Mouse (Mus musculus): ENCODE measurements around the gene Bloc1s3. TPM values are rescaled to one million over a fixed set of nuclear protein-coding genes. Genes with fewer than 3 reads are reported as not detected.

The Bloc1s3 gene
- total and polyA plus RNA-seq, 2 experiments from 2014 or later, result 5.1 to 17.3 TPM

DNA sequence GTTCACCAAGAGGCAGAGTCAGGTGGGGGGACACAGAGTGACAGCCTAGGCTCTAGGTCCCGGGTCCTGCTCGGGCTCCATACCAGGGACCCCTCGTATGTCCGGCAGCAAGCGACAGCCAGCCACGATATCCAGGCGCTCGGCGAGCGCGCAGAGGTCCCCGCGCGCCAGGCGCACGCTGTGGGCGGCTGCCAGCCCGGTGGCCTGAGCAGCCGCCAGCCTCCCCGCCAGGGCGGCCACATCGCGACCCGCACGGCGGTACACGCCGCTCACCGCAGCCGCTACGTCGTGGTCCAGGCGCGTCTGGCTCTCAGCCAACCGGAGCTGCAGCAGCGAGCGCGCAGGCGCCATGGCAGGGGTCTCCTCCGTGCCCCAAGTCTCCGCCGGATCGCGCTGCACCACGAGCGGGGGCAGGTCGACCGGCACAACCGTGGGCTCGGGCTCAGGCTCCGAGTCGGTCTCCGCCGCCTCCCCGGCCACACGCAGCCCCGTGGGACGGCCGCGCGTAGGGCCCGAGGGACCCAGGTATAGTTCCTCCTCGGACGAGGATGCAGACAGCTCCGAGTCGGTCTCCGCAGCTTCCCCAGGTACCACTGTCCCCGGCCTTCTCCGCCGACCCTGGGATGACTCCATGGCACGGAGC is 1.1 kb downstream of the Bloc1s3 start:
- H3K27ac ChIP-seq (ENCODE audit: low read depth, low read length), result peak overlapping the region; percentile 29; the same call in 1 of the 2 replicates
- ATAC-seq (no peak), DNase-seq (peak; percentile 83)
- TF ChIP-seq CTCF (IDR thresholded peaks at IDR 0.05; ENCODE audit: low read depth), result no peak
- peak overlapping the region; percentile 82 for H3K4me2 ChIP-seq (ENCODE audit: low read depth)
- H3K4me3 ChIP-seq (ENCODE audit: low read depth, low read length), result peak overlapping the region; percentile 62
- H3K9me3 ChIP-seq (ENCODE audit: low read length), result no peaks in the 10 kb centered on the region
- no peaks in the 10 kb centered on the region for H3K27me3 ChIP-seq (ENCODE audit: insufficient read depth, low read length)
- H3K4me1 ChIP-seq (ENCODE audit: insufficient read depth), result peaks cover 11% of the 10 kb centered on the region; the same call in 1 of the 2 replicates
- peak overlapping the region; percentile 75 for H3K9ac ChIP-seq
- no peaks in the 10 kb centered on the region for H3K36me3 ChIP-seq (ENCODE audit: insufficient read depth)
- under 1% methylated on average over 69 of the region's 71 CpGs for WGBS

DNA sequence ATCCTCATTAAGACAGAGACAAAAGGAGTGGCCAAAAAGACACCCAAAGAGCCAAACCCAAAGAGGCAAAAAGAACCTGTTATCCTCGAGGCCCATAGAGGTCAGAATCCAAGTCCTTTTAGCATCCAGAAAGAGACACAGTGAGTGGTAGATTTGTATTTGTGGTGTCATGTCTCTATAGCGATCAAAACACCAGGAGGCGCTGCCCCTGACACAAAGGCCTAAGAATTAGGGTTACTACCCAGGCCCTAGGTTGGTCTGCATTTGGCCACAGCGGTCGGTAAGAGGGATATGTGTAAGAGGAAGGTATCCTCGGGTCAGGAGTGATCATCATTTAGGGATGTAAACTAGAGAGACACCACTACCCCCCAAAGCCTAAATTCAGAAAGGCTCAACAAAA is 1.8 kb downstream of the Bloc1s3 start:
- DNase-seq, result no peak
- Histone ChIP-seq H3K36me3 (ENCODE audit: insufficient read depth) (no peaks in the 10 kb centered on the region), H3K4me3 (ENCODE audit: low read depth, low read length) (peak overlapping the region; percentile 62), H3K27me3 (ENCODE audit: insufficient read depth, low read length) (no peaks in the 10 kb centered on the region), H3K4me1 (ENCODE audit: insufficient read depth) (peaks cover 11% of the 10 kb centered on the region; the same call in 1 of the 2 replicates), H3K9me3 (ENCODE audit: low read length) (no peaks in the 10 kb centered on the region), H3K9ac (peak overlapping the region; percentile 75; the same call in 1 of the 2 replicates), H3K4me2 (ENCODE audit: low read depth) (peak overlapping the region; percentile 82), H3K27ac (ENCODE audit: low read depth, low read length) (no peak overlapping the region)
- 31% methylated on average over 6 of the region's 6 CpGs for WGBS
- ATAC-seq, result no peak
- TF ChIP-seq CTCF (IDR thresholded peaks at IDR 0.05; ENCODE audit: low read depth), result peak; percentile 39

DNA sequence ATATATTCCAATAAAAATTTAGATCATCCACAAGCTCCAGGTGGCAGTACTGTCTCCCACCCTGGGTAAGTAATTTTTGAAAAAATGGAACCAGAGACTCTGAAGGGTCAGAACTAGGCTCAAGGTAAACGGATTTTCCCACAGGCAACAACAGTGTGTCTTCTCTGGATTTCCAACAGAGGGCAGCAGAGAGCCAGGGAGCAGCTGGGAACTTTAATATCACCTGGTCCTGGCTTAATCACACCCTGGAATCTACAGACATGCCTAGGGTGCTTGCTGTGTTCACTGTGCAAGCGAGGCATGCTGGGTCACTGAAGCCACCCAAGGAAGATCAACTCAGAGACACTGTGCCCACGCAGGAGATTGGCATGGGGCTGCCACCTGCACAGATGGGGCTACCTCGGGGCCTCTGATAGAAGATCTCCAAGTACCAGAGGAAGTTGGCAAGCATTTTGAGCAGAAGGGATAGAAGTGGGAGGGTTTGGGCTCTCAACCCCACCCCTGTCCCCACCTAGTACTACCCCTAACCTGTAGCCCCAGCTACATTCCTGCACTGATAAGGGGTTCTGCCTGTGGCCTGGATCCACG is 4.6 kb downstream of the Bloc1s3 start:
- no peak overlapping the region for H3K4me3 ChIP-seq (ENCODE audit: low read depth, low read length)
- H3K9ac ChIP-seq, result no peak overlapping the region
- H3K27me3 ChIP-seq (ENCODE audit: insufficient read depth, low read length), result no peaks in the 10 kb centered on the region
- TF ChIP-seq CTCF (IDR thresholded peaks at IDR 0.05; ENCODE audit: low read depth), result peak; percentile 87
- H3K9me3 ChIP-seq (ENCODE audit: low read length), result no peaks in the 10 kb centered on the region
- H3K4me1 ChIP-seq (ENCODE audit: insufficient read depth), result 0 out of 2 replicates have a peak, but pooled peaks cover 6% of the 10 kb centered on the region
- DNase-seq (peak; percentile 48), ATAC-seq (no peak)
- WGBS, result 42% methylated on average over 5 of the region's 5 CpGs
- no peak overlapping the region for H3K4me2 ChIP-seq (ENCODE audit: low read depth)
- H3K27ac ChIP-seq (ENCODE audit: low read depth, low read length), result no peak overlapping the region
- no peaks in the 10 kb centered on the region for H3K36me3 ChIP-seq (ENCODE audit: insufficient read depth)

DNA sequence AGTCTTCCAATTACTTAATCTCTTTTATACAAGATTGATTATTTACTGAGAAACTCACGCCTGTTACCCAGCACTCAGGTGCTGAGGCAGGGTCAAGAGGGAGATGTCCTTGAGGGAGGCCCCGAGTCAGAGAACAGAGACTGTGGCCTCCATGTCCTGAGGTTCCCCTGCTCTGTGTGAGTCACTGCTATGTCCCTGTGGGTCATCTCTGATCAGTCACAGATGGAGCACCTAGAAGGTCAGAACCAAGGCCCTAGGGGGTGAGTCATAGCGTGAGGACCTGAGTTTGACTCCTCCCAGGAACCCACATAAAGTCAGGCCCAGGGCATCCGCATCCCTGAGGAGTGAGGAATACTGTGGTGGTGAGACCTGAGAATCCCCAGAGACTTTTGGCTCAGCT is 6.5 kb downstream of the Bloc1s3 start:
- Histone ChIP-seq H3K4me1 (ENCODE audit: insufficient read depth) (no peaks in the 10 kb centered on the region), H3K9me3 (ENCODE audit: low read length) (no peaks in the 10 kb centered on the region), H3K4me3 (ENCODE audit: low read depth, low read length) (no peak overlapping the region), H3K4me2 (ENCODE audit: low read depth) (no peak overlapping the region), H3K27me3 (ENCODE audit: insufficient read depth, low read length) (no peaks in the 10 kb centered on the region), H3K36me3 (ENCODE audit: insufficient read depth) (no peaks in the 10 kb centered on the region), H3K9ac (no peak overlapping the region), H3K27ac (ENCODE audit: low read depth, low read length) (no peak overlapping the region)
- ATAC-seq, result no peak
- WGBS, result 81% methylated on average over 4 of the region's 4 CpGs
- TF ChIP-seq CTCF (IDR thresholded peaks at IDR 0.05; ENCODE audit: low read depth), result no peak
- DNase-seq, result no peak

DNA sequence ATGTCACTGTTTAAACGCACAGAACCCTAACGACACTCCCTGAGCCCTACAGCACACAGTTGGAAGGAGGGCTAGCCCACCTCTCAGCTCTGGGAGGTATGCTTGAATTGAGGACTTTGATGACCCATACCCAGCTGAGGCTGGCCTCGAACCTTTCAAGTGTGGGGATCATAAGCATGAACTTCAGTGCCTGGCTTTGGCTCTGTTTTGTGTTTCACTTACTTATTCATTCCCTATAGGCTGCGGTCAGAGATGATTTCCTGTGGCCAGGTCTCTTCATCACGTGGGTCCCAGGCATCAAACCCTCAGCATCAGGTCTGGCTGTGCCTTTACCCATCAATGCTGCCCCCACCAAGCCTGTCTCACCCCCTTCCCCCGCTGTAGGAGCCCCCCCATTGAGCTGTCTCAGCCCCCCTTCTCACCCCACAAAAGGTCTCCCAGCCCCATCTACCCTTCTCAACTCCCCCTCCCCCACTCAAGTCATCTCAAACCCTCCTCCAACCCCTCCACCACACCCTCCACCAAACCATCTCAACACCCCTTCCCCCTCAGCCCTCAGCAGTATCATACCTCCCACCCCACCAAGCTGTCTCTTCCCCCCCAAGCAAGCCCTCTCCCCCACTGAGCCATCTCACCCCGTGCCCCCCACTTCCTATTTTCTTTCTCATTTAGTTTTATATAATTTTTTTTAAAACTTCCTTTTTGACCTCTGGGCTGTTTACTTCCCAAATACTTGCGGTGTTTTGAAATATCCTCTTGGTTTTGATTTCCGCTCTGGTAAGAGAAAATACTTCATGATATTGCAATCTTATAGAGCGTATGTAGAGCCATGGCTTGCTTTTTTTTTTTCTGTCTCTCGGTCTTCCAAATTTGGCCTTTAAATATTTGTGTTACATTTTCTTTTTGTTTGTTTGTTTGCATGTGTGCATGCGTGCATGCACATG is 7.5 kb downstream of the Bloc1s3 start:
- no peak for TF ChIP-seq CTCF (IDR thresholded peaks at IDR 0.05; ENCODE audit: low read depth)
- WGBS, result 71% methylated on average over 12 of the region's 12 CpGs
- H3K27me3 ChIP-seq (ENCODE audit: insufficient read depth, low read length), result no peaks in the 10 kb centered on the region
- H3K9ac ChIP-seq, result no peak overlapping the region
- DNase-seq (no peak), ATAC-seq (no peak)
- no peaks in the 10 kb centered on the region for H3K9me3 ChIP-seq (ENCODE audit: low read length)
- H3K27ac ChIP-seq (ENCODE audit: low read depth, low read length), result no peak overlapping the region
- H3K36me3 ChIP-seq (ENCODE audit: insufficient read depth), result no peaks in the 10 kb centered on the region
- H3K4me1 ChIP-seq (ENCODE audit: insufficient read depth), result no peaks in the 10 kb centered on the region
- no peak overlapping the region for H3K4me3 ChIP-seq (ENCODE audit: low read depth, low read length)
- H3K4me2 ChIP-seq (ENCODE audit: low read depth), result no peak overlapping the region

DNA sequence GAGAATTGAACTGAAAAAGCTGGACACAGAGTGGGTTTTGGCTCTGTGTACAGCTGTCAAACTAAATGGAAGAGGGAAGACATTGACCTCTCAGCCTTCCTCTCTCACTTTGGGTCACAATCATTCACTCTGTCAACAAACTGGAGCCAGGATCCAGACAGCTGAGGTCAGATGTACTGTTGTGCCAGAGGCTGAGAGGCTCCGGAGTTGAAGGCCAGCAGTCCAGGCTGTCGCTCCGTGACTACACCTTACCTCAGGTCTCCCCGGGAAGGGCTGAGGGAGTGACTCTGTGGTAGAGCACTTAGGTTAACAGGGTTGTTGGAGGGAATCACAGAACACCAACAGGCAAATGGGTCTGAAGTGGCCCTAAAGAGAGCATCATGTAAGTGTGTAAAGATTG is 9.8 kb downstream of the Bloc1s3 start:
- H3K4me1 ChIP-seq (ENCODE audit: insufficient read depth), result no peaks in the 10 kb centered on the region
- no peaks in the 10 kb centered on the region for H3K9me3 ChIP-seq (ENCODE audit: low read length)
- no peak for DNase-seq
- no peak overlapping the region for H3K9ac ChIP-seq
- no peaks in the 10 kb centered on the region for H3K27me3 ChIP-seq (ENCODE audit: insufficient read depth, low read length)
- 83% methylated on average over 4 of the region's 4 CpGs for WGBS
- H3K27ac ChIP-seq (ENCODE audit: low read depth, low read length), result no peak overlapping the region
- no peak overlapping the region for H3K4me2 ChIP-seq (ENCODE audit: low read depth)
- TF ChIP-seq CTCF (IDR thresholded peaks at IDR 0.05; ENCODE audit: low read depth), result no peak
- H3K36me3 ChIP-seq (ENCODE audit: insufficient read depth), result no peaks in the 10 kb centered on the region
- no peak for ATAC-seq
- H3K4me3 ChIP-seq (ENCODE audit: low read depth, low read length), result no peak overlapping the region

DNA sequence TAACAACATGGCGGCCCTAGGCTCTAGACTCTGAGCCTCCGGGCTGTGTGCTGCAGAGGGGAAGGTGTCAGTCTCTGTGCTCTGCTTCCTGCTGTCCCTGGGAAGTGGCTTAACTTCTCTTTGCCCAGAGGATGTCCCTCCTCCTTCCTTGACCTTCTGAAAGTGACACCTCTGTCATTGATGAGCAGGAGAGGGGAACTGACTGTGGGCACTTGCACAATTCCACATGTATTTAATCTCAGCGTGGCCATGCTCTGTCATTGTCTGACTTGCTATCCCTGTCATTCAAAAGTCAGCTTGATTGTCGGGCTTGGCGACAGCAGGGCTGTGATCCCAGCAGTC is 12.0 kb downstream of the Bloc1s3 start:
- H3K9ac ChIP-seq, result no peak overlapping the region
- WGBS, result 80% methylated on average over 5 of the region's 5 CpGs
- TF ChIP-seq CTCF (IDR thresholded peaks at IDR 0.05; ENCODE audit: low read depth), result no peak
- no peak overlapping the region for H3K4me3 ChIP-seq (ENCODE audit: low read depth, low read length)
- no peaks in the 10 kb centered on the region for H3K4me1 ChIP-seq (ENCODE audit: insufficient read depth)
- H3K36me3 ChIP-seq (ENCODE audit: insufficient read depth), result no peaks in the 10 kb centered on the region
- ATAC-seq, result no peak
- no peak overlapping the region for H3K4me2 ChIP-seq (ENCODE audit: low read depth)
- peaks cover 7% of the 10 kb centered on the region for H3K27me3 ChIP-seq (ENCODE audit: insufficient read depth, low read length)
- no peaks in the 10 kb centered on the region for H3K9me3 ChIP-seq (ENCODE audit: low read length)
- no peak for DNase-seq
- H3K27ac ChIP-seq (ENCODE audit: low read depth, low read length), result no peak overlapping the region

Data from forebrain, postnatal 0 days (tissue).